Mouse (Mus musculus) megakaryocyte progenitor cell, adult 5-6 weeks (primary cell): Measurements from ENCODE around the gene Icam5. TPM values are rescaled to one million over a fixed set of nuclear protein-coding genes. Genes with fewer than 3 reads are reported as not detected.
"Not testable (repeated sequence)": the region's sequence is repeated elsewhere in the genome, so short reads cannot be mapped to it uniquely, and the experiment has no call there.

Source experiments
- ATAC-seq: replicated peaks from 2 replicates; pipeline ENCODE4 v1.8.0; 2016; ENCODE audit warnings: mild to moderate bottlenecking, moderate TSS enrichment, inconsistent platforms; ENCODE audit not compliant: poor library complexity
- total RNA-seq, 2 experiments: library from RNA; stranded (forward) in 1 of 2; stranded (reverse) in 1 of 2; fragments of 157-497, 149-512 nt in 1 of 2; fragments of 200-1000 nt in 1 of 2; gene quantifications; 2 replicates each; pipeline versions ENCODE4 v1.2.3 to v1.2.4; 2015 to 2017

Gene Icam5
- total RNA-seq, 2 experiments from 2014 or later, result 0.21 TPM; not detected in 1

GRCm38 (mm10) chr9:21034481-21035085, 2.7 kb downstream of the Icam5 start:
- no peak for ATAC-seq

GRCm38 (mm10) chr9:21035586-21035985, 3.7 kb downstream of the Icam5 start:
- ATAC-seq, result no peak

GRCm38 (mm10) chr9:21036161-21036560, 4.3 kb downstream of the Icam5 start:
- ATAC-seq, result no peak

GRCm38 (mm10) chr9:21036666-21037065, 4.8 kb downstream of the Icam5 start:
- no peak for ATAC-seq

- ATAC-seq, result no peak
Measured at GRCm38 (mm10) chr9:21037481-21037891, 5.6 kb downstream of the Icam5 start.

- peak; percentile 59 for ATAC-seq
Measured at GRCm38 (mm10) chr9:21039779-21040178, 7.9 kb downstream of the Icam5 start.

- ATAC-seq, result no peak
Measured at GRCm38 (mm10) chr9:21041308-21041707, 9.4 kb downstream of the Icam5 start.

GRCm38 (mm10) chr9:21043563-21043962, 11.7 kb downstream of the Icam5 start:
- ATAC-seq, result no peak

- ATAC-seq, result not testable (repeated sequence)
Measured at GRCm38 (mm10) chr9:21044785-21045184, 12.9 kb downstream of the Icam5 start.

- ATAC-seq, result no peak
Measured at GRCm38 (mm10) chr9:21045235-21045634, 13.4 kb downstream of the Icam5 start.

- peak; percentile 98 for ATAC-seq
Measured at GRCm38 (mm10) chr9:21051578-21051977, 19.7 kb downstream of the Icam5 start.

- ATAC-seq, result no peak
Measured at GRCm38 (mm10) chr9:21062928-21063327, 31.1 kb downstream of the Icam5 start.

GRCm38 (mm10) chr9:21067006-21067684, 35.3 kb downstream of the Icam5 start, which contains the start of gene Zglp1:
Gene Zglp1, minus strand, starts transcription at chr9:21067093.
- no peak for ATAC-seq

GRCm38 (mm10) chr9:21072641-21073040, 40.8 kb downstream of the Icam5 start:
- peak; percentile 6; the same call in 1 of the 2 replicates for ATAC-seq

GRCm38 (mm10) chr9:21073044-21073840, 41.4 kb downstream of the Icam5 start, which contains the start of the genes Gm49373 and Fdx1l:
Gene Gm49373, minus strand, starts transcription at chr9:21073096.
Gene Fdx1l, minus strand, starts transcription at chr9:21073614.
- peak; percentile 93 for ATAC-seq

GRCm38 (mm10) chr9:21074173-21074572, 42.3 kb downstream of the Icam5 start:
- no peak for ATAC-seq

- ATAC-seq, result no peak
Measured at GRCm38 (mm10) chr9:21075625-21076024, 43.8 kb downstream of the Icam5 start.

GRCm38 (mm10) chr9:21081127-21081526, 49.3 kb downstream of the Icam5 start:
- no peak for ATAC-seq

- peak; percentile 78 for ATAC-seq
Measured at GRCm38 (mm10) chr9:21083324-21083723, 51.5 kb downstream of the Icam5 start.
